Mouse (Mus musculus) heart, adult 2 months (tissue): ENCODE measurements around the gene Wbp1l. TPM values are rescaled to one million over a fixed set of nuclear protein-coding genes. Genes with fewer than 3 reads are reported as not detected.
A peak's percentile ranks its signal among the peaks of the same experiment; 100 is the strongest.

Experiments used
- DNase-seq, 2 experiments: peaks; one replicate each; pipeline ENCODE4 v3.0.0; 2021
- H3K27ac ChIP-seq: fragments of 200-600 bp; 2 replicates; pipeline ENCODE4 v1.8.1; 2022
- H3K27me3 ChIP-seq: fragments of 200-500 bp; 2 replicates; pipeline ENCODE4 v1.6.1; 2012; ENCODE audit warnings: mild to moderate bottlenecking, low read length, inconsistent platforms, mixed read lengths; ENCODE audit not compliant: control insufficient read depth, insufficient read depth
- H3K36me3 ChIP-seq: fragments of 200-500 bp; 2 replicates; pipeline ENCODE4 v1.6.1; 2012; ENCODE audit warnings: low read length, inconsistent platforms; ENCODE audit not compliant: control insufficient read depth, insufficient read depth
- H3K4me1 ChIP-seq: fragments of 200-500 bp; 2 replicates; pipeline ENCODE4 v1.6.1; 2011; ENCODE audit warnings: low read length; ENCODE audit not compliant: control insufficient read depth, insufficient read depth
- H3K4me3 ChIP-seq: fragments of 200-600 bp; 2 replicates; pipeline ENCODE4 v1.8.1; 2022
- H3K79me2 ChIP-seq: fragments of 200-500 bp; replicated peaks from 2 replicates; pipeline ENCODE4 v1.6.1; 2012; ENCODE audit warnings: mild to moderate bottlenecking, inconsistent platforms, low read length, moderate library complexity, mixed read lengths; ENCODE audit not compliant: control insufficient read depth, insufficient read depth
- H3K9ac ChIP-seq: fragments of 200-500 bp; 2 replicates; pipeline ENCODE4 v1.6.1; 2012; ENCODE audit warnings: low read depth, mild to moderate bottlenecking, control low read depth, inconsistent platforms, low read length, mixed read lengths
- CTCF ChIP-seq: fragments of 200-600 bp; IDR thresholded peaks from 2 replicates; pipeline ENCODE4 v1.8.1; 2022; ENCODE audit warnings: antibody characterized with exemption, mild to moderate bottlenecking, moderate library complexity
- EP300 ChIP-seq: fragments of 200-500 bp; IDR thresholded peaks from 2 replicates; pipeline ENCODE4 v1.6.1; 2011; ENCODE audit warnings: low read depth, low read length, control low read depth; ENCODE audit not compliant: insufficient read depth
- POLR2A ChIP-seq: fragments of 200-500 bp; IDR thresholded peaks from 2 replicates; pipeline ENCODE4 v1.6.1; 2011; ENCODE audit warnings: mild to moderate bottlenecking, low read depth, low read length, control low read depth; ENCODE audit not compliant: insufficient read depth
- WGBS: fragments of 180-500 bp; shearing (Covaris S2); methylation state at CpG from one replicate; pipeline ENCODE4 v1.1.7; 2018; 5-methylcytosine and 5-hydroxymethylcytosine counted together
- intact Hi-C: fragments of 180-260 bp; cut with DNase I; formaldehyde crosslinking; loops from one replicate; pipeline ENCODE4 v1.15.1; 2025
- polyA plus RNA-seq: library from polyadenylated mRNA; depleted of rRNA; stranded (reverse); fragments of >200 nt; gene quantifications from 2 replicates; pipeline ENCODE4 v1.2.3, GENCODE M21; 2012
- total RNA-seq, 2 experiments: library from RNA; stranded (reverse); gene quantifications; 2 replicates each; pipeline ENCODE4 v1.2.3; 2021

Gene Wbp1l
- total and polyA plus RNA-seq, 3 experiments, result 39.2 to 54.2 (median 53.5) TPM

DNA sequence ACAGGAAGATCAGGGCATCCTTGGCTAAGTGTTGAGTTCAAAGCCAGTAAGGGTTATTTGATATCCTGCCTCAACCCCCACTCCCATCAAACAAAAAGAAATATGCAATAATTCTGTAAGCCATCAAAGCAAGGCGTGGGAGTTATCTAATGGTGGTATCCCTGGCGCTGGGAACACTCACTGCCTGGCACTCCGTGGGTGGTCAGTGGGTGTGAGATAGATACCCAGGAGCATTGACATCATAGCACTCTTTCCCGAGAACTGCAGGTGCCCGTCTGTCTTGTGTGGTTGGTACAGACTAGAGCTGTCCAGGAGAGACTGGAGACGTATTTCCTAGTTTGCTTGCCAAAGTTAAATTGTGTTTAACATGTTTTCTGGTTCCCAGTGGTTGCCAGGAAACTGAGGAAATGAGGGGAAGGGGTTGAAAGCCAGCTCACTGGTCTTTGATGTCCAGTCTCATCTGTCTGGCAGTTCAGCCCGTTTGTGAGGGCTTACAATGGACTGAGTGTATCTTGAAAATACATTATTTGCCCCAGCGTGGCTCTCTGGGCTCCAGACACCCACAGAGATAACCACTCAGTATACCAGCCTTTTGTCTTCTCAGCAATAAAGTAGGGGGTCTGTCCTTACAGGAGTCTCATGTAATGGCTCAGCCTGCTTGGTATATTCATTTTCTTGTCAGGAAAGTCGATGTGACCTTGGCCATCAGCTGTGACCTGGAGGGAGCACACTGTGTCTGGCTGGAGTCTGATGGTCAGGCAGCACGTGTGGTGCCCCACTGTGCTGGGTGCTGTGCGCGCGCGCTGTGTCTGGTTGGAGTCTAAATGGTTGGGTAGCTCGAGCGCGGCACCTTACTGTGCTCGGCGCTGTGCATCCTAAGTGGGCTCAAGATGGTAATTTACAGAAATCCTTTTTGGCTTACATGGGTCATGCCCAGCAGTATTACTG, 22.6 kb downstream of the Wbp1l start:
- no peak for DNase-seq
- Histone ChIP-seq H3K4me3 (no peak overlapping the region), H3K4me1 (peaks cover 40% of the 10 kb centered on the region), H3K79me2 (peaks cover 1% of the 10 kb centered on the region; the same call in 1 of the 2 replicates), H3K36me3 (peaks cover 7% of the 10 kb centered on the region), H3K27me3 (no peaks in the 10 kb centered on the region), H3K9ac (no peak overlapping the region), H3K27ac (peak overlapping the region; percentile 57)
- no peak for TF ChIP-seq CTCF
- TF ChIP-seq EP300, result no peak
- TF ChIP-seq POLR2A, result no peak
- WGBS, result 67% methylated on average over 19 of the region's 19 CpGs
- intact Hi-C loops, result no loop called here

DNA sequence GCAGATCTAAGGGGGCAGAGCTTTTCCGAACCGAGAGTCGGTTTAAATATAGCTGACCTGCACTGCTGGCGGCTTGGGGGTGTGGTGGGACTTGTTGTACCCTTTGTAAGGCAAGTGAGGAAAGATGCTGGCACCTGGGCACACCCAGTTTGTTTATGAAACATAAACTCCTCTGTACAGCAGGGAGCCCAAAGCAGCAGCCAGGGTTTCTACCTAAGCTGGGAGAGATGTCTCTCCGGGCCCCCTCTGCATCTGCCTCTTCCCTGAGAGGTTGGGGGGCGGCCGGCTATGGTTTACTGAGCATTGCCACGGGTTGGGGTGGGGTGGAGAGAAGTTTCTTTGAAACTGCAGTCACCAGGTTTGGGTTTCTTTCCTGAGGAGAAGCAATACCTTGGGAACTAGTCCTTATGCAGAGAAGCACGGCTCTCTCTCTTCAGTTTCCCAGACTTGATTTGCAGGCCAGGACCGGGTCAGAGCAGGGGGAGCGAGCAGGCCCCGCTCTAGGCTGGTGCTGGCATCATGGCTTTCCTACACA, 23.8 kb downstream of the Wbp1l start:
- no peak for TF ChIP-seq CTCF
- no peak for TF ChIP-seq POLR2A
- no peak for TF ChIP-seq EP300
- H3K9ac ChIP-seq, result peak overlapping the region; percentile 51
- peaks cover 1% of the 10 kb centered on the region; the same call in 1 of the 2 replicates for H3K79me2 ChIP-seq
- H3K36me3 ChIP-seq, result peaks cover 7% of the 10 kb centered on the region
- peak overlapping the region; percentile 95 for H3K27ac ChIP-seq
- peaks cover 46% of the 10 kb centered on the region for H3K4me1 ChIP-seq
- intact Hi-C loops, result loop anchor here (1.0 kb wide), 1 partner anchor 23 kb away; no protein-coding TSS in a partner anchor
- H3K27me3 ChIP-seq, result no peaks in the 10 kb centered on the region
- no peak for DNase-seq
- peak overlapping the region; percentile 65 for H3K4me3 ChIP-seq
- WGBS, result 17% methylated on average over 12 of the region's 12 CpGs

DNA sequence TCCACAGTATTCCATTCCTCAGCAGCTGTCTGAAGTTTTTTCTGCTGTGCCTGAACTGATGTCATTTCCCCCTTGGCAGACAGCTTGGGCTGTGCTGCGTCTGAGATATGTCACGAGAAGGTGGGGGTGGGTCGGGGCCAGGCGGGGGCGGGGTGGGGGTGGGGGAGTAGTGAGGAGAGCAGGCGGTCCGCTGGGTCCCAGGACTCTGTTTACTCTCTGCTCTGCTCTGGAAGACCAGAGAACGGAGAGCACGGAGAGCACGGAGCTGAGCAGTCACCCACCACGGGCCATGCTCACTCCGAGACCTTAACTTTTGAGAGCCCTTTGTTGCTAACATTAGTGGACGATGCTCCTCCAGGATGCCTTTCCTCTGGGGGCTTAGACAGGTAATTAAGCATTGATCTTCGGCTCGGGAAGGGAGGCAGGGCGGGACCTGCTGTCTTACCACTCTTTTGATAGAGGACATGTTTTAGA, 24.3 kb downstream of the Wbp1l start:
- H3K4me3 ChIP-seq, result peak overlapping the region; percentile 65
- H3K4me1 ChIP-seq, result peaks cover 44% of the 10 kb centered on the region
- peaks cover 7% of the 10 kb centered on the region for H3K36me3 ChIP-seq
- peak; percentile 61 to 71 for DNase-seq
- intact Hi-C loops, result loop anchor here (1.0 kb wide), 1 partner anchor 22 kb away; no protein-coding TSS in a partner anchor
- WGBS, result 7% methylated on average over 16 of the region's 16 CpGs
- peak overlapping the region; percentile 51 for H3K9ac ChIP-seq
- H3K79me2 ChIP-seq, result peaks cover 1% of the 10 kb centered on the region; the same call in 1 of the 2 replicates
- H3K27me3 ChIP-seq, result no peaks in the 10 kb centered on the region
- peak overlapping the region; percentile 95 for H3K27ac ChIP-seq
- TF ChIP-seq CTCF, result no peak
- peak; percentile 78 for TF ChIP-seq POLR2A
- peak; percentile 35; the same call in 1 of the 2 replicates for TF ChIP-seq EP300

GRCm38 (mm10) chr19:46623790-46624772, 25.2 kb downstream of the Wbp1l start:
- Histone ChIP-seq H3K36me3 (peaks cover 7% of the 10 kb centered on the region), H3K27me3 (no peaks in the 10 kb centered on the region), H3K4me3 (peak overlapping the region; percentile 65), H3K4me1 (peaks cover 46% of the 10 kb centered on the region), H3K9ac (peak overlapping the region; percentile 77), H3K27ac (peak overlapping the region; percentile 95), H3K79me2 (peaks cover 1% of the 10 kb centered on the region; the same call in 1 of the 2 replicates)
- 12% methylated on average over 19 of the region's 19 CpGs for WGBS
- intact Hi-C loops, result loop anchor here (1.0 kb wide), 1 partner anchor 21 kb away; no protein-coding TSS in a partner anchor
- peak; percentile 70 to 80 for DNase-seq
- peak; percentile 62; the same call in 1 of the 2 replicates for TF ChIP-seq EP300
- no peak for TF ChIP-seq CTCF
- peak; percentile 67; the same call in 1 of the 2 replicates for TF ChIP-seq POLR2A

GRCm38 (mm10) chr19:46625015-46625414, 26.1 kb downstream of the Wbp1l start:
- Histone ChIP-seq H3K9ac (no peak overlapping the region), H3K27ac (peak overlapping the region; percentile 95), H3K36me3 (no peaks in the 10 kb centered on the region; the same call in 1 of the 2 replicates), H3K4me3 (peak overlapping the region; percentile 65), H3K27me3 (no peaks in the 10 kb centered on the region), H3K4me1 (peaks cover 43% of the 10 kb centered on the region), H3K79me2 (peaks cover 1% of the 10 kb centered on the region; the same call in 1 of the 2 replicates)
- no peak for TF ChIP-seq POLR2A
- peak in 1 of 2 experiments; percentile 20 for DNase-seq
- WGBS, result 86% methylated on average over 12 of the region's 12 CpGs
- intact Hi-C loops, result no loop called here
